Comparison of ENCODE assay signal across 11 mouse cellular contexts in the genomic region with DNA sequence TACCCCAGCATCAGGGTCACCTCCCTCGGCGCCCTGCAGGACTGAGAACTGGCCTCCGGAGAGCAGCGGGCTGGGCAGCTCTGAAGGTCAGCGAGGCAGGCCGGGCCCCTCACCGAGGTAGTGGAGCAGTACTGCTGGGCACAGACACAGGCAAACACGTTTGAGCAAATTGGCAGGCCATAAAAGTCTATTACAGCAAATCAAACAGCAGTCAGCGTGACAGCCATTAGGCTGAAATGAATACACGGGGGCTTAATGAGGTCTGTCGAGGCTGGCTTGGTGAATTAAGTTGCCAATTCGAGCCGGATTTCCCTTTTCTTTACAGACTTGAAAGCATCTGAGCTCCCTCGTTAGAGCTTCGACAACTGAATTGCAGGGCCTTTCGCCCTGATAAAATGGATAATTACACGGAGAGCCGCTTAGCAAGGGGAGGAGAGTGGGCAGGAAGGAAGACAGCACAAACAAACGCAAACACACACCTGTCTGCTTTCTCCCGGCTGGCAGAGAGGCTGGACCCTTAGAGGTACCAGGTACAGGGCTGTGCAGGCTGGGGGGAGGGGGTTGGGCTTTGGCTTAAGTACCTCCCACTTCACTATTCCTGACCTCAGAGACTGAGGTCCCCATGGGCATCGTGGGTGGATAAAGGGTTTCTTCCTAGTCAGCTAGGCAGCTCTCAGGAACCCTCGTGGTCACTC.
DNase-seq lines count a peak whose midpoint lies in the region; ATAC-seq and TF ChIP-seq lines count a peak whose summit lies in the region.
"Had no signal": no experiment of that assay in that cellular context is flagged by ENCODE, and none has a peak within 500 bp of the region (broad histone marks: within the 10 kb centered on the region; RNA-seq: fewer than 3 reads in every experiment).

No protein-coding gene starts in this region.

- peak overlapping the region; percentile 31 for H3K4me2 ChIP-seq in intestine, postnatal 0 days (replicated peaks; ENCODE audit: low read depth)
- H3K4me2 ChIP-seq: heart, embryonic 12.5 days had no signal

- intact Hi-C loops in heart, adult 2 months (cut with DNase I) = no loop called here

- H3K36me3 ChIP-seq in intestine, postnatal 0 days (ENCODE audit: control insufficient read depth, insufficient read depth) = no peaks in the 10 kb centered on the region
- no peaks in the 10 kb centered on the region for H3K36me3 ChIP-seq in heart, adult 2 months (ENCODE audit: control insufficient read depth, insufficient read depth, low read length)
- H3K36me3 ChIP-seq: heart, embryonic 12.5 days had no signal

- peak; percentile 11 for DNase-seq in adrenal gland, postnatal 25 days
- DNase-seq in adrenal gland, adult 18-20 months (ENCODE audit: low spot score in 2 of 2) = no peak
- DNase-seq in right cerebral cortex, adult 18-20 months = peak; percentile 24
- no peak for DNase-seq in right cerebral cortex, postnatal 4 days
- no peak for DNase-seq in adipocyte (ENCODE audit: low spot score)
- DNase-seq in heart, adult 2 months = no peak

- no peaks in the 10 kb centered on the region for H3K9me3 ChIP-seq in intestine, postnatal 0 days (ENCODE audit: control insufficient read depth)
- H3K9me3 ChIP-seq: heart, embryonic 12.5 days had no signal

- no peak for TF ChIP-seq EP300 in heart, adult 2 months (IDR thresholded peaks at IDR 0.05; ENCODE audit: insufficient read depth, low read depth, low read length)

- no peaks in the 10 kb centered on the region for H3K4me1 ChIP-seq in intestine, postnatal 0 days (replicated peaks; ENCODE audit: control insufficient read depth, insufficient read depth, low read length)
- H3K4me1 ChIP-seq in heart, adult 2 months (ENCODE audit: control insufficient read depth, insufficient read depth, low read length) = no peaks in the 10 kb centered on the region

- no peak overlapping the region for H3K4me3 ChIP-seq in intestine, postnatal 0 days (ENCODE audit: low read depth, low read length)
- H3K4me3 ChIP-seq in heart, adult 2 months = no peak overlapping the region
- H3K4me3 ChIP-seq: erythroblast, embryonic 14.5 days; heart, embryonic 12.5 days had no signal

- ATAC-seq in intestine, postnatal 0 days = 0 out of 2 replicates have a peak, but pooled peaks have one; percentile 10
- no peak for ATAC-seq in cerebellum, adult (ENCODE audit: insufficient number of reproducible peaks, low FRiP score, low TSS enrichment)

- no peaks in the 10 kb centered on the region for H3K79me2 ChIP-seq in heart, adult 2 months (replicated peaks; ENCODE audit: control insufficient read depth, insufficient read depth, low read length)

- TF ChIP-seq POLR2A in heart, adult 2 months (IDR thresholded peaks at IDR 0.05; ENCODE audit: insufficient read depth, low read depth, low read length) = no peak

- H3K9ac ChIP-seq in intestine, postnatal 0 days (ENCODE audit: low read depth, low read length) = no peak overlapping the region
- no peak overlapping the region for H3K9ac ChIP-seq in heart, adult 2 months (ENCODE audit: low read depth, low read length)
- H3K9ac ChIP-seq: heart, embryonic 12.5 days; liver, embryonic 14.5 days had no signal

- H3K27me3 ChIP-seq in intestine, postnatal 0 days (replicated peaks; ENCODE audit: control insufficient read depth, insufficient read depth, low read length) = no peaks in the 10 kb centered on the region
- H3K27me3 ChIP-seq in heart, adult 2 months (ENCODE audit: control insufficient read depth, insufficient read depth, low read length) = no peaks in the 10 kb centered on the region

- 16% methylated on average over 22 of the region's 22 CpGs for WGBS in intestine, postnatal 0 days
- WGBS in heart, adult 2 months = 50% methylated on average over 22 of the region's 22 CpGs

- H3K27ac ChIP-seq in intestine, postnatal 0 days (ENCODE audit: low read depth, low read length) = no peak overlapping the region
- no peak overlapping the region for H3K27ac ChIP-seq in heart, adult 2 months
- H3K27ac ChIP-seq: liver, embryonic 14.5 days had no signal

- TF ChIP-seq CTCF in intestine, postnatal 0 days (IDR thresholded peaks at IDR 0.05; ENCODE audit: low read depth) = no peak
- TF ChIP-seq CTCF in heart, adult 2 months (IDR thresholded peaks at IDR 0.05) = no peak

Comparison
In these comparisons a context has a peak if more than half of its experiments do, and no peak if none do; other contexts are left out.
1. DNase-seq: peak in adrenal gland, postnatal 25 days (single experiment) and right cerebral cortex, adult 18-20 months (single experiment); none in adrenal gland, adult 18-20 months (0 of 2), right cerebral cortex, postnatal 4 days (single experiment), adipocyte (single experiment) and heart, adult 2 months (0 of 2).